Mouse (Mus musculus) small intestine, adult 2 months (tissue): ENCODE results near the gene Gm13762.

Experiments used
- CTCF ChIP-seq: fragments of 200-500 bp; IDR thresholded peaks from 2 replicates; pipeline ENCODE4 v1.5.1; 2012; ENCODE audit warnings: low read depth, mild to moderate bottlenecking, control low read depth, inconsistent platforms, low read length, moderate library complexity, mixed read lengths; ENCODE audit not compliant: insufficient replicate concordance, insufficient read length; ENCODE audit errors: extremely low read depth
- POLR2A ChIP-seq: fragments of 200-500 bp; IDR thresholded peaks from 2 replicates; pipeline ENCODE4 v1.6.1; 2012; ENCODE audit warnings: low read depth, mild to moderate bottlenecking, control low read depth, inconsistent platforms, low read length, moderate library complexity

- TF ChIP-seq POLR2A (no peak), CTCF (no peak)
Measured at GRCm38 (mm10) chr2:89018240-89018639, 38.2 kb upstream of the Gm13762 start, which contains the start of gene Olfr1216.
